Mouse (Mus musculus) heart, embryonic 12.5 days (tissue): ENCODE results near the gene Creg1. TPM values are rescaled to one million over a fixed set of nuclear protein-coding genes. Genes with fewer than 3 reads are reported as not detected.
A peak's percentile ranks its signal among the peaks of the same experiment; 100 is the strongest.

Experiments
- ATAC-seq: fragments of 200-750 bp; cut with Nextera tagmentation; 2 replicates; pipeline ENCODE4 v1.8.0; 2017; ENCODE audit warnings: moderate TSS enrichment, moderate library complexity; ENCODE audit not compliant: insufficient number of reproducible peaks, low FRiP score
- H3K27ac ChIP-seq: fragments of 300-500 bp; sonication (generic); 2 replicates; pipeline ENCODE4 v1.5.1; 2016; ENCODE audit warnings: mild to moderate bottlenecking, moderate library complexity; ENCODE audit not compliant: poor library complexity, severe bottlenecking
- H3K27me3 ChIP-seq: fragments of 300-500 bp; sonication (generic); replicated peaks from 2 replicates; pipeline ENCODE4 v1.6.1; 2016; ENCODE audit warnings: mild to moderate bottlenecking, moderate library complexity
- H3K36me3 ChIP-seq: fragments of 300-500 bp; sonication (generic); 2 replicates; pipeline ENCODE4 v1.6.1; 2016; ENCODE audit warnings: mild to moderate bottlenecking, moderate library complexity
- H3K4me1 ChIP-seq: fragments of 300-500 bp; sonication (generic); replicated peaks from 2 replicates; pipeline ENCODE4 v1.6.1; 2016; ENCODE audit warnings: mild to moderate bottlenecking
- H3K4me2 ChIP-seq: fragments of 300-500 bp; sonication (generic); 2 replicates; pipeline ENCODE4 v1.6.1; 2016; ENCODE audit warnings: mild to moderate bottlenecking, moderate library complexity
- H3K4me3 ChIP-seq: fragments of 300-500 bp; sonication (generic); 2 replicates; pipeline ENCODE4 v1.5.1; 2016; ENCODE audit warnings: mild to moderate bottlenecking
- H3K9ac ChIP-seq: fragments of 300-500 bp; sonication (generic); 2 replicates; pipeline ENCODE4 v1.6.1; 2016; ENCODE audit warnings: mild to moderate bottlenecking, moderate library complexity
- H3K9me3 ChIP-seq: fragments of 300-500 bp; sonication (generic); replicated peaks from 2 replicates; pipeline ENCODE4 v1.6.1; 2016; ENCODE audit warnings: mild to moderate bottlenecking, moderate library complexity
- WGBS: fragments of 180-500 bp; shearing (Covaris S2); methylation state at CpG from one replicate; pipeline ENCODE4 v1.1.7; 2016; 5-methylcytosine and 5-hydroxymethylcytosine counted together
- polyA plus RNA-seq: library from polyadenylated mRNA; unstranded; fragments of >200 nt; fragmentation: Nextera tagmentation; extraction: Ambion mirVana; gene quantifications from 2 replicates; pipeline ENCODE4 v1.2.1, GENCODE M21; 2016

The Creg1 gene
- polyA plus RNA-seq: 94.9 and 109 TPM in 2 replicates

DNA sequence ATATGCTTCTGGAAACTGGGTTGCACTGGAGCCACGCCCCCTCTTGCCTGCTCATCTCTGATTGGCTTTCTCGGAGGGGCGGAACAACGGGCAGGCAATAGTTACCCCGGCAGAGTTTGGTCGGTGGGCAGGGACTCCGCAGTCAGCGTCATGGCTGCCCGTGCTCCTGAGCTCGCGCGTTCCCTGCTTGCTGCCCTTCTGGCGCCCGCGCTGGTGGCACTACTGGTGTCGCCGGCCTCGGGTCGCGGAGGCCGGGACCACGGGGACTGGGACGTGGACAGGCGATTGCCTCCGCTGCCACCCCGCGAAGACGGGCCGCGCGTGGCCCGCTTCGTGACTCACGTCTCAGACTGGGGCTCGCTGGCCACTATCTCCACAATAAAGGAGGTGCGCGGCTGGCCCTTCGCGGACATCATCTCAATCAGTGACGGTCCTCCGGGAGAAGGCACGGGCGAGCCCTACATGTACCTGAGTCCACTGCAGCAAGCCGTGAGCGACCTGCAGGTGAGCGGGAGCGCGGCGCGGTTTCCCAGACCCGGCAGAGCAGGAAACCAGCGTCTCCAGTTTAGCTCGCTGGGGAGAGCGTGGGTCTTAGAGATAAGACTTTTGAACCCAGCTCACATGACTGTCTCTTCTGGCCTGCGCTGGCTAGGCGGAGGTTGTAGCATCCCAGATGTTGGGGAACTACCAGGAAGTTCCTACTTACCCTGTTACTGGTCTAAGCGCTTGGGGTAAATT is at the start of gene Creg1:
Creg1 (plus strand) TSS at position 112 of the 738 bp plus-strand sequence.
- Histone ChIP-seq H3K36me3 (no peaks in the 10 kb centered on the region), H3K4me3 (peak within 1 kb of the TSS; percentile 64), H3K9me3 (no peaks in the 10 kb centered on the region), H3K27me3 (peaks cover 4% of the 10 kb centered on the region; the same call in 1 of the 2 replicates), H3K27ac (peak within 1 kb of the TSS; percentile 52), H3K9ac (peak within 1 kb of the TSS; percentile 75), H3K4me1 (peaks cover 25% of the 10 kb centered on the region), H3K4me2 (peak within 1 kb of the TSS; percentile 84)
- under 1% methylated on average over 57 of the region's 57 CpGs for WGBS
- peak; percentile 97 for ATAC-seq

DNA sequence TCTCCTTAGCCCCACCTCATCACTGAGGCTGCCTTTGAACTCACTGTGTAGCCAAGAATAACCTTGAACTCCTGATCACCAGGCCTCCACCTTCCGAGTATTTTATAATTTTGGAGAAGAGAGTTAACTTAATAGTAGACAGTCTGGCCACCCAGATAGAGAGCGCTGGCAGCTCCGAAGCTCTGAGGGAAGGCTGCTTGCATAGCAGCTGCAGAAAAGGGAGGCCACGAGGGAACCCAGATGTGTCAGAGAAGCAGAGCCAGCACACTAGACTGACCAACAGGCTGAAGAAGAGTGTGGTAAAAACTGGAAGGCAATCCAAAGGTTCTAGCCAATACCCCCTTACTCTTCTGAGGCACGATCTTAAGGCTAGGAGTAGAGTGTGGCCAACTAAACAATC is 49.7 kb upstream of the Creg1 start:
- 72% methylated on average over 5 of the region's 5 CpGs for WGBS
- H3K27ac ChIP-seq: no peak overlapping the region
- H3K4me1 ChIP-seq: peaks cover 40% of the 10 kb centered on the region
- H3K9ac ChIP-seq: no peak overlapping the region
- H3K27me3 ChIP-seq: no peaks in the 10 kb centered on the region
- H3K36me3 ChIP-seq: no peaks in the 10 kb centered on the region
- no peak for ATAC-seq
- H3K9me3 ChIP-seq: no peaks in the 10 kb centered on the region
- H3K4me2 ChIP-seq: no peak overlapping the region
- no peak overlapping the region for H3K4me3 ChIP-seq

DNA sequence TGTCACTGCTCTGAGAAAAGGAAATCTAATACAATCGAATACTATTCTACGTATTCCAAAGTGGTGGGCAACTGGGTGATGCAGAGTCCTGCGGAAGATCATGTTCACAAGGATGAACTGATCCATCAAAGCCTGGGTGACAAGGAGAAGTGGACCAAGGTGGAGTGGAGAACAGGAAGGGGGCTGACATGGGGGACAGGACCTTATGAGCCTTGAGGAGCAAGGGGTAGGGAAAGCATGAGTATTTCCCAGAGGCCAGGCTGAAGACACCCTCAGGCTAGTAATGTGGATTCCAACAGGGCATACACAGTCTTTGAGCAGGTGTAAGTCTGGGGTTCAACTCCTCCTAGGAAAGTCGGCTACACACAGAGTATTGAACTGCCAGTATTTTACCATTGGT is 47.1 kb upstream of the Creg1 start:
- Histone ChIP-seq H3K27ac (no peak overlapping the region), H3K27me3 (no peaks in the 10 kb centered on the region), H3K9me3 (no peaks in the 10 kb centered on the region), H3K4me1 (peaks cover 29% of the 10 kb centered on the region), H3K4me3 (no peak overlapping the region), H3K4me2 (no peak overlapping the region), H3K9ac (no peak overlapping the region), H3K36me3 (no peaks in the 10 kb centered on the region)
- no peak for ATAC-seq
- WGBS: 85% methylated on average over 4 of the region's 4 CpGs

- Histone ChIP-seq H3K4me3 (peak overlapping the region; percentile 23), H3K27ac (peak overlapping the region; percentile 82), H3K36me3 (no peaks in the 10 kb centered on the region), H3K4me1 (peaks cover 29% of the 10 kb centered on the region), H3K9ac (no peak overlapping the region; the same call in 1 of the 2 replicates), H3K9me3 (no peaks in the 10 kb centered on the region), H3K27me3 (no peaks in the 10 kb centered on the region), H3K4me2 (peak overlapping the region; percentile 58)
- 23% methylated on average over 11 of the region's 11 CpGs for WGBS
- peak; percentile 81 for ATAC-seq
Observed at GRCm38 (mm10) chr1:165717711-165718542, 45.6 kb upstream of the Creg1 start.

- Histone ChIP-seq H3K9me3 (no peaks in the 10 kb centered on the region), H3K9ac (no peak overlapping the region; the same call in 1 of the 2 replicates), H3K27ac (peak overlapping the region; percentile 82), H3K4me1 (peaks cover 28% of the 10 kb centered on the region), H3K4me2 (peak overlapping the region; percentile 58), H3K27me3 (no peaks in the 10 kb centered on the region), H3K36me3 (no peaks in the 10 kb centered on the region), H3K4me3 (peak overlapping the region; percentile 23)
- WGBS: 24% methylated on average over 15 of the region's 15 CpGs
- ATAC-seq: no peak
Observed at GRCm38 (mm10) chr1:165718543-165719105, 44.9 kb upstream of the Creg1 start.

DNA sequence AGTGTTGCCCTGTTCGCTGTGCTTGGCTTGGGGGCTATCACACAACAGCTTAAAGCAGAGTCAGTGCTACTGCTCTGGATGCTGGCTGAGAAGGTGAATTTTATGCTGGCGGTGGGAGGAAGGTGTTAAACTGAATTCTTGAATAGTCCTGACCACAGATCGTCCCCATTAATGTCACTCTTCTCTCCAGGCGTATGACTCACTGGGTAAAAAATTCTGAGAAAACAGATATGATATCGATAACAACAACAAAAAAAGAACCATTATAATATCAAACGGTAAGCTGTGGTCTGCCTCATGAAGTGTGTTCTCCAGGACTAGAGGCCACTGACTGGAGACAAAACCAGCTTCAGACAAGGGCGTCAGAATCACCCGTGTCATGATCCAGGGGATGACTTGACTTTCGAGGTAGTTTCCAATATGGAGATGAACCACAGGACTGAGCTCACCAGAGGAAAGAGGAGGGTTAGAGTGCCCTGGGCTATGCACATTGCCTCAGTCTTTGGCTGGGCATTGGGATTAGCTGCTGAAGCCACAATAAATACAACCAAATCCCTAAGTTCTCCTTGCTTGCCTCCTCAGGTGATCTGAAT is 40.9 kb upstream of the Creg1 start:
- no peaks in the 10 kb centered on the region for H3K36me3 ChIP-seq
- no peak overlapping the region for H3K27ac ChIP-seq
- H3K4me3 ChIP-seq: no peak overlapping the region
- H3K4me2 ChIP-seq: no peak overlapping the region
- H3K9ac ChIP-seq: no peak overlapping the region
- H3K27me3 ChIP-seq: no peaks in the 10 kb centered on the region
- H3K4me1 ChIP-seq: peaks cover 33% of the 10 kb centered on the region
- 70% methylated on average over 9 of the region's 9 CpGs for WGBS
- H3K9me3 ChIP-seq: no peaks in the 10 kb centered on the region
- ATAC-seq: no peak

DNA sequence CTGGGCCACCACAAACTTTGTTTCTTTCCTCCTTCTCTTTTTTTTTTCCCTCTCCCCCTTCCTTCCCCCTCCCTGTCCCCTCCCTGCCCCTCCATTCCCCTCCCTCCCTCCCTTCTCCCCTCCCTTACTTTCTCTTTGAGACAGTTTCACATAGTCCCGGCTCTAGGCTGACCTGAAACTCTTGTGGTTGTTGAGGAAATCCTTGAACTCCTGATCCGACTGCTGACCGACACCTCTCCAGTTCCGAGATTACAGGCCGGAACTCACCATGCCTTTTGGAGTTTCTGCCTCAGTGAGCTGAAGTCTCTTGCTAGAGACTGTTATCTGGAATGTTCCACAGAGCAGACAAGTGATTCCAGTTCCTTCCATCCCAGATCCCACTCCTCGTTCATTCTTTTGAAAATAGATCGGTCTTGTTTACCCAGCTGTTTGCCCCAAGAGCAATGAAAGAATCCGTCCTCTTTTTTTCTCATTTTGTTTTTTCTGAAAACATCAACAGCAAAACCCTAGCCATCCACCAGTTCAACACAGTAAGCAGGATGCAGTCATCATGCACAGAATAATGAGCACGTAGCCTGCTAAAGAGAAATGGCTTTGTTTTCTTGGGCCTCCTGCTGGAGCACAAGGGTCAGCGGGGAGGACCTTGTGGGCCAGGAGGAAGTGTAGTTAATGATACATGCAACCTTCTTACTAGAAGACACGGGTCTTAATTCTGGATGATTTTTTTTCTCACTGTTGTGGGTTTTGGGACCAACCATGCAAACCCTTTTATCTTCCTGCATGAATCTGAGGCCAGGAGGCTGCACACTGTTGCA is 39.1 kb upstream of the Creg1 start:
- WGBS: 33% methylated on average over 11 of the region's 11 CpGs
- H3K9ac ChIP-seq: no peak overlapping the region

DNA sequence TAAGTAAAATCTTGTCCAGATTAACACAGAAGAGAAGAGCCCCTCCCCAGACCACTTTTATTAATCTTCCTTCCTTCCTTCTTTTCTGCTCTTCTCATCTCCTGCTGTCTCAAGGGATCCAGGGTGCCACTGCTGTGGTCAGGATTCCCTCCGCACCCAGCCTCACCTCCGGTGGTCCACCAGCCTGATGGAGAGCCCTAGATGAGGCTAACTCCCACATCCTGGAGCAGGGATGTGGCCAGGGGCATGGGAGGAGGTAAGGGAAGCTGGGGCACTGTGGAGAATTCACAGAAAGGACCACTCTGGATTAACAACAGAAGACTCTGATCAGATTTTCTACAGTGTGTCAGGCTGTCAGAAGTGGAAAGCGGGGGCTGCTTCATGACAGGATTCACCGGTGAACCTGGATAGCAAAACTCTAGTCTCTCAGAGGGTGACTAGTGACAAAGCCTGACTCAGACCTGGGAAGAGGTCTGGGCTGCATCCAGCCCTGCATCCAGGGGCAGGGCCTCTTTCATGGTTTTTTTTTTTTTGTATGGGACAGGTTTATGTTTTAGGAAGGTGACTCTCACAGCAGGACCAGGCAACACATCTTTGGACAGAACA is 38.4 kb upstream of the Creg1 start:
- no peaks in the 10 kb centered on the region for H3K36me3 ChIP-seq
- peaks cover 27% of the 10 kb centered on the region for H3K4me1 ChIP-seq
- no peak overlapping the region for H3K9ac ChIP-seq
- no peak for ATAC-seq
- H3K4me3 ChIP-seq: no peak overlapping the region
- H3K27ac ChIP-seq: peak overlapping the region; percentile 63; the same call in 1 of the 2 replicates
- no peaks in the 10 kb centered on the region for H3K9me3 ChIP-seq
- no peaks in the 10 kb centered on the region for H3K27me3 ChIP-seq
- H3K4me2 ChIP-seq: no peak overlapping the region
- 78% methylated on average over 4 of the region's 4 CpGs for WGBS

More for the DNA sequence above, 39.1 kb upstream of the Creg1 start:
- H3K9me3 ChIP-seq: no peaks in the 10 kb centered on the region
- peak; percentile 45; the same call in 1 of the 2 replicates for ATAC-seq
- no peak overlapping the region for H3K4me2 ChIP-seq
- peak overlapping the region; percentile 63 for H3K27ac ChIP-seq
- H3K27me3 ChIP-seq: no peaks in the 10 kb centered on the region
- no peaks in the 10 kb centered on the region for H3K36me3 ChIP-seq
- H3K4me1 ChIP-seq: peaks cover 20% of the 10 kb centered on the region
- no peak overlapping the region for H3K4me3 ChIP-seq

DNA sequence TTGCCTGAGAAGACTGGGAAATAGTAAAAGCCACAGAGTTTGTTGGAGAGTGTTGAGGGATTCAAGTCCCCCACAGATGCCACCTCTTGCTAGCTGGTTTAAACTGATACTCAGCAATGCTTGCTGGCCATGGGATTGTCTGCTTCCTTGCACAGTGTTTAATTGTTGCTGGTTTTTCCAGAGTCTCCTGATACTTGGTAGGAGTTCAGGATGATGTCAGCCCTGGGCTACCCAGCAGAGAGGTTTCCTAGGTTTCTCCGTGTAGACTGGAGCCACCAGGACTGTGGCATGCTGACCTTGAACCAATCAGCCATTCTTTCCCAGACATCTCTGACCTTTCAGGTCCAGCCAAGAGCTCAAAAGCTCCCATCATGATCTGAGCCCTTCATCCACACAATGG is 36.6 kb upstream of the Creg1 start:
- ATAC-seq: no peak
- Histone ChIP-seq H3K27me3 (no peaks in the 10 kb centered on the region), H3K9ac (no peak overlapping the region), H3K27ac (0 out of 2 replicates have a peak overlapping the region, but pooled peaks have one; percentile 2), H3K36me3 (no peaks in the 10 kb centered on the region), H3K4me1 (peaks cover 31% of the 10 kb centered on the region), H3K4me3 (no peak overlapping the region), H3K4me2 (no peak overlapping the region), H3K9me3 (no peaks in the 10 kb centered on the region)
- WGBS: 24% methylated on average over 1 of the region's 1 CpGs

DNA sequence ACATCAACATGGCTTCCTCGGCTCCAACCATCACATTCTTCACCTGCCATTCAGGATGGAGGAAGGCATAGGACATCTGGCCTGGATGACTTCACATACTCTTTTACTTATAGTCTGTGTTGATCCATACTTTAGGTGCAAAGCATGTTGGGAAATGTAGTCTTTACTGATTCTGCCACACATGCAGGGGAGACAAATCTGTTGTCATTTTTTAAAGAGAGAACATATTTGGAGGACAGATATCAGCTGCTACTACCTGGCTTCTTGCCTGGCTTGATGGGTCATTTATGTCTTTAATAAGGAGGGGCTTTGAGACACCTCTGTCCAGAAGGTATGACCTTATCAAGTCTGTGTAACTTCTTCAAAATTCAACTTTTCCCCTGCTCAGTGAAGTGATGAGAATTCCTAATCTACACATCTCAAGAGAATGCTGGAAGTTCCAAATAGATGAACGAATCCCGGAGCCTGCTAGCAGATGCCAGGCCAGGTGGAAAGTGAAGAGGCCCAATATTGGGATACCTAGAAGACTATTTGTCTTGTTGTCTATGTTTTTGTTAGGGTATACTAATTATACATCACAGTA is 35.4 kb upstream of the Creg1 start:
- Histone ChIP-seq H3K4me1 (peaks cover 31% of the 10 kb centered on the region), H3K27me3 (no peaks in the 10 kb centered on the region), H3K9ac (no peak overlapping the region), H3K4me3 (no peak overlapping the region), H3K9me3 (no peaks in the 10 kb centered on the region), H3K27ac (no peak overlapping the region), H3K36me3 (no peaks in the 10 kb centered on the region), H3K4me2 (no peak overlapping the region)
- ATAC-seq: no peak
- WGBS: 82% methylated on average over 3 of the region's 3 CpGs
